Mouse (Mus musculus): ENCODE data around the gene Fam57b. TPM values are rescaled to one million over a fixed set of nuclear protein-coding genes. Genes with fewer than 3 reads are reported as not detected.

Gene Fam57b
- polyA plus RNA-seq, 1 experiment from 2014 or later = 0.40 TPM

Other genes with a start within 250 kb of the Fam57b start
- gene Eif3c, start 231.3 kb upstream of the Fam57b start, polyA plus RNA-seq (2014; fragmentation: Nextera tagmentation; extraction: Ambion mirVana) = 129 and 133 TPM in 2 replicates
- gene Apobr, start 212.7 kb upstream of the Fam57b start, polyA plus RNA-seq (2014; fragmentation: Nextera tagmentation; extraction: Ambion mirVana) = 0.13 and 0.31 TPM in 2 replicates
- gene Cln3, start 211.9 kb upstream of the Fam57b start, polyA plus RNA-seq (2014; fragmentation: Nextera tagmentation; extraction: Ambion mirVana) = 16.3 and 19.7 TPM in 2 replicates
- not detected in 2 replicates for gene Il27, start 202.7 kb upstream of the Fam57b start, polyA plus RNA-seq (2014; fragmentation: Nextera tagmentation; extraction: Ambion mirVana)
- gene Nupr1, start 166.8 kb upstream of the Fam57b start, polyA plus RNA-seq (2014; fragmentation: Nextera tagmentation; extraction: Ambion mirVana) = 1.2 and 2.8 TPM in 2 replicates
- 24.7 and 28.9 TPM in 2 replicates for gene Sgf29, start 148.4 kb upstream of the Fam57b start, polyA plus RNA-seq (2014; fragmentation: Nextera tagmentation; extraction: Ambion mirVana)
- gene Sult1a1, start 121.2 kb upstream of the Fam57b start, polyA plus RNA-seq (2014; fragmentation: Nextera tagmentation; extraction: Ambion mirVana) = 2.4 and 2.5 TPM in 2 replicates
- 120 and 126 TPM in 2 replicates for gene Bola2, start 102.3 kb upstream of the Fam57b start, polyA plus RNA-seq (2014; fragmentation: Nextera tagmentation; extraction: Ambion mirVana)
- gene Slx1b, start 101.9 kb upstream of the Fam57b start, polyA plus RNA-seq (2014; fragmentation: Nextera tagmentation; extraction: Ambion mirVana) = 6.1 and 6.7 TPM in 2 replicates
- gene Coro1a, start 89.9 kb upstream of the Fam57b start, polyA plus RNA-seq (2014; fragmentation: Nextera tagmentation; extraction: Ambion mirVana) = 13.1 and 13.8 TPM in 2 replicates
- gene Mapk3, start 38.1 kb upstream of the Fam57b start, polyA plus RNA-seq (2014; fragmentation: Nextera tagmentation; extraction: Ambion mirVana) = 48.2 and 52.1 TPM in 2 replicates
- 0.92 and 1.4 TPM in 2 replicates for gene Gdpd3, start 31.3 kb upstream of the Fam57b start, polyA plus RNA-seq (2014; fragmentation: Nextera tagmentation; extraction: Ambion mirVana)
- 79.6 and 84.9 TPM in 2 replicates for gene Ypel3, start 20.7 kb upstream of the Fam57b start, polyA plus RNA-seq (2014; fragmentation: Nextera tagmentation; extraction: Ambion mirVana)
- gene Tbx6, start 16.2 kb upstream of the Fam57b start, polyA plus RNA-seq (2014; fragmentation: Nextera tagmentation; extraction: Ambion mirVana) = 0.31 and 0.45 TPM in 2 replicates
- 204 and 213 TPM in 2 replicates for gene Ppp4c, start 5.2 kb upstream of the Fam57b start, polyA plus RNA-seq (2014; fragmentation: Nextera tagmentation; extraction: Ambion mirVana)
- not detected in 2 replicates for gene 4930451I11Rik, start 34.0 kb downstream of the Fam57b start, polyA plus RNA-seq (2014; fragmentation: Nextera tagmentation; extraction: Ambion mirVana)
- 0.17 and 0.96 TPM in 2 replicates for gene Doc2a, start 49.7 kb downstream of the Fam57b start, polyA plus RNA-seq (2014; fragmentation: Nextera tagmentation; extraction: Ambion mirVana)
- 15.5 and 17.0 TPM in 2 replicates for gene Hirip3, start 64.3 kb downstream of the Fam57b start, polyA plus RNA-seq (2014; fragmentation: Nextera tagmentation; extraction: Ambion mirVana)
- gene Ino80e, start 64.7 kb downstream of the Fam57b start, polyA plus RNA-seq (2014; fragmentation: Nextera tagmentation; extraction: Ambion mirVana) = 69.8 and 76.1 TPM in 2 replicates
- 19.4 and 25.9 TPM in 2 replicates for gene Taok2, start 87.0 kb downstream of the Fam57b start, polyA plus RNA-seq (2014; fragmentation: Nextera tagmentation; extraction: Ambion mirVana)
- gene Tmem219, start 125.2 kb downstream of the Fam57b start, polyA plus RNA-seq (2014; fragmentation: Nextera tagmentation; extraction: Ambion mirVana) = 13.5 and 18.3 TPM in 2 replicates
- 11.5 and 12.6 TPM in 2 replicates for gene Kctd13, start 131.2 kb downstream of the Fam57b start, polyA plus RNA-seq (2014; fragmentation: Nextera tagmentation; extraction: Ambion mirVana)
- 0.23 TPM in 1 of 2 replicates, not detected in the other for gene Asphd1, start 151.9 kb downstream of the Fam57b start, polyA plus RNA-seq (2014; fragmentation: Nextera tagmentation; extraction: Ambion mirVana)
- gene Sez6l2, start 152.9 kb downstream of the Fam57b start, polyA plus RNA-seq (2014; fragmentation: Nextera tagmentation; extraction: Ambion mirVana) = 0.20 and 0.31 TPM in 2 replicates
- 62.8 and 63.0 TPM in 2 replicates for gene Cdipt, start 178.2 kb downstream of the Fam57b start, polyA plus RNA-seq (2014; fragmentation: Nextera tagmentation; extraction: Ambion mirVana)
- gene Cdiptos, start 178.4 kb downstream of the Fam57b start, polyA plus RNA-seq (2014; fragmentation: Nextera tagmentation; extraction: Ambion mirVana) = 1.1 and 1.2 TPM in 2 replicates
- gene Mvp, start 217.0 kb downstream of the Fam57b start, polyA plus RNA-seq (2014; fragmentation: Nextera tagmentation; extraction: Ambion mirVana) = 8.2 and 8.5 TPM in 2 replicates
- gene Pagr1b, start 218.8 kb downstream of the Fam57b start, polyA plus RNA-seq (2014; fragmentation: Nextera tagmentation; extraction: Ambion mirVana) = not detected in 2 replicates
- 50.9 and 53.2 TPM in 2 replicates for gene Pagr1a, start 219.7 kb downstream of the Fam57b start, polyA plus RNA-seq (2014; fragmentation: Nextera tagmentation; extraction: Ambion mirVana)
- gene Gm42742, start 223.4 kb downstream of the Fam57b start, polyA plus RNA-seq (2014; fragmentation: Nextera tagmentation; extraction: Ambion mirVana) = 36.6 and 40.9 TPM in 2 replicates
- gene Prrt2, start 223.5 kb downstream of the Fam57b start, polyA plus RNA-seq (2014; fragmentation: Nextera tagmentation; extraction: Ambion mirVana) = 4.5 and 5.0 TPM in 2 replicates
- gene Maz, start 229.4 kb downstream of the Fam57b start, polyA plus RNA-seq (2014; fragmentation: Nextera tagmentation; extraction: Ambion mirVana) = 38.6 and 44.1 TPM in 2 replicates
- gene Kif22, start 244.8 kb downstream of the Fam57b start, polyA plus RNA-seq (2014; fragmentation: Nextera tagmentation; extraction: Ambion mirVana) = 97.7 and 103 TPM in 2 replicates